Mouse (Mus musculus) CH12.LX (cell line): ENCODE measurements at regions not wholly inside any gene's neighbourhood (a gene's known extent, or its start where the extent isn't known, plus 50 kb on each side); places are given as distances from the start of the nearest gene placed in this dataset.

Experiments used
- DNase-seq: peaks from one replicate; pipeline ENCODE4 v3.0.0-alpha.2; 2013; ENCODE audit errors: extremely low read depth
- H3K27ac ChIP-seq: 2 replicates; pipeline ENCODE4 v1.5.1; 2012; ENCODE audit warnings: low read depth, mild to moderate bottlenecking, control low read depth, moderate library complexity; ENCODE audit not compliant: insufficient read depth
- H3K27me3 ChIP-seq: replicated peaks from 2 replicates; pipeline ENCODE3; 2012; ENCODE audit warnings: inconsistent platforms
- H3K36me3 ChIP-seq, 2 experiments: replicated peaks in 1 of 2; 2 replicates each; pipeline versions ENCODE3 to v1.6.1; 2012; ENCODE audit warnings: inconsistent platforms in 1 of 2, low read length in 1 of 2, mild to moderate bottlenecking in 1 of 2, mixed read lengths in 1 of 2, moderate library complexity in 1 of 2; ENCODE audit not compliant: control insufficient read depth in 1 of 2, insufficient read depth in 1 of 2
- H3K4me1 ChIP-seq, 2 experiments: 2 replicates each; pipeline ENCODE4 v1.6.1; 2012; ENCODE audit warnings: inconsistent platforms in 1 of 2, moderate library complexity in 1 of 2; ENCODE audit not compliant: insufficient read depth in 2 of 2, control insufficient read depth in 1 of 2
- H3K4me2 ChIP-seq: 2 replicates; pipeline ENCODE4 v1.6.1; 2012; ENCODE audit warnings: low read depth, mild to moderate bottlenecking, control low read depth; ENCODE audit not compliant: poor library complexity, insufficient read depth, severe bottlenecking
- H3K4me3 ChIP-seq, 3 experiments: fragments of 150-350 bp in 1 of 3; sonication (generic) in 1 of 3; replicated peaks in 1 of 3; 2 replicates each; pipeline versions ENCODE3 to v1.5.1; 2011 to 2012; ENCODE audit warnings: low read depth in 2 of 3, low read length in 2 of 3, mild to moderate bottlenecking in 2 of 3, moderate library complexity in 2 of 3, control low read depth in 1 of 3, improper control_type of control experiment in 1 of 3, inconsistent platforms in 1 of 3, mixed read lengths in 1 of 3; ENCODE audit not compliant: poor library complexity in 1 of 3
- H3K79me2 ChIP-seq: replicated peaks from 2 replicates; pipeline ENCODE4 v1.6.1; 2012; ENCODE audit warnings: mild to moderate bottlenecking, moderate library complexity; ENCODE audit not compliant: control insufficient read depth, poor library complexity, insufficient read depth, severe bottlenecking; ENCODE audit errors: extremely low read depth
- H3K9ac ChIP-seq: 2 replicates; pipeline ENCODE4 v1.6.1; 2012; ENCODE audit warnings: low read depth, mild to moderate bottlenecking, control low read depth, moderate library complexity; ENCODE audit not compliant: insufficient read depth
- H3K9me3 ChIP-seq: replicated peaks from 2 replicates; pipeline ENCODE3; 2012; ENCODE audit warnings: low read length, inconsistent platforms, mixed read lengths
- BHLHE40 ChIP-seq: IDR thresholded peaks from 2 replicates; pipeline ENCODE4 v1.6.1; 2011; ENCODE audit warnings: mild to moderate bottlenecking, low read depth, low read length, improper control_type of control experiment
- CHD1 ChIP-seq: IDR thresholded peaks from 2 replicates; pipeline ENCODE4 v1.6.1; 2012; ENCODE audit warnings: low read depth, low read length, improper control_type of control experiment, inconsistent platforms
- CHD2 ChIP-seq: IDR thresholded peaks from 2 replicates; pipeline ENCODE4 v1.6.1; 2011; ENCODE audit warnings: low read length, improper control_type of control experiment
- CTCF ChIP-seq, 2 experiments: IDR thresholded peaks in 1 of 2; conservative IDR thresholded peaks in 1 of 2; 2 replicates each; pipeline ENCODE4 v1.5.1; 2011 to 2012; ENCODE audit warnings: low read depth in 2 of 2, low read length in 2 of 2, improper control_type of control experiment in 1 of 2, inconsistent platforms in 1 of 2, mild to moderate bottlenecking in 1 of 2, moderate library complexity in 1 of 2
- E2F4 ChIP-seq: IDR thresholded peaks from 2 replicates; pipeline ENCODE4 v1.6.1; 2011; ENCODE audit warnings: low read depth, low read length, improper control_type of control experiment; ENCODE audit not compliant: insufficient replicate concordance
- ELF1 ChIP-seq: IDR thresholded peaks from 2 replicates; pipeline ENCODE4 v1.6.1; 2014; ENCODE audit warnings: low read depth, mild to moderate bottlenecking, inconsistent platforms, low read length, improper control_type of control experiment
- EP300 ChIP-seq: IDR thresholded peaks from 2 replicates; pipeline ENCODE4 v1.6.1; 2011; ENCODE audit warnings: low read length, improper control_type of control experiment
- ETS1 ChIP-seq: conservative IDR thresholded peaks from 2 replicates; pipeline ENCODE4 v1.6.1; 2012; ENCODE audit warnings: low read depth, mild to moderate bottlenecking, inconsistent platforms, low read length, improper control_type of control experiment, moderate library complexity
- GABPA ChIP-seq: IDR thresholded peaks from 2 replicates; pipeline ENCODE4 v1.6.1; 2012; ENCODE audit warnings: low read depth, low read length, improper control_type of control experiment, inconsistent platforms; ENCODE audit not compliant: insufficient replicate concordance
- HCFC1 ChIP-seq: IDR thresholded peaks from 2 replicates; pipeline ENCODE4 v1.6.1; 2012; ENCODE audit warnings: low read depth, mild to moderate bottlenecking, inconsistent platforms, low read length, improper control_type of control experiment
- IRF4 ChIP-seq: IDR thresholded peaks from 2 replicates; pipeline ENCODE4 v1.6.1; 2014; ENCODE audit warnings: low read depth, mild to moderate bottlenecking, inconsistent platforms, low read length, improper control_type of control experiment
- JUN ChIP-seq: IDR thresholded peaks from 2 replicates; pipeline ENCODE4 v1.6.1; 2011; ENCODE audit warnings: low read depth, mild to moderate bottlenecking, low read length, improper control_type of control experiment, moderate library complexity; ENCODE audit not compliant: insufficient read depth
- KAT2A ChIP-seq: IDR thresholded peaks from 2 replicates; pipeline ENCODE4 v1.6.1; 2012; ENCODE audit warnings: low read length, improper control_type of control experiment, inconsistent platforms; ENCODE audit not compliant: insufficient replicate concordance
- MAFK ChIP-seq: IDR thresholded peaks from 2 replicates; pipeline ENCODE4 v1.6.1; 2011; ENCODE audit warnings: low read length, improper control_type of control experiment; ENCODE audit not compliant: insufficient replicate concordance
- MAX ChIP-seq: IDR thresholded peaks from 2 replicates; pipeline ENCODE4 v1.6.1; 2011; ENCODE audit warnings: low read length, improper control_type of control experiment
- MAZ ChIP-seq: IDR thresholded peaks from 2 replicates; pipeline ENCODE4 v1.6.1; 2012; ENCODE audit warnings: low read depth, mild to moderate bottlenecking, inconsistent platforms, low read length, improper control_type of control experiment, moderate library complexity
- MEF2A ChIP-seq: IDR thresholded peaks from 2 replicates; pipeline ENCODE4 v1.6.1; 2014; ENCODE audit warnings: low read depth, mild to moderate bottlenecking, inconsistent platforms, low read length, improper control_type of control experiment, borderline replicate concordance
- MXI1 ChIP-seq: IDR thresholded peaks from 2 replicates; pipeline ENCODE4 v1.6.1; 2011; ENCODE audit warnings: mild to moderate bottlenecking, low read depth, low read length, improper control_type of control experiment
- MYC ChIP-seq: IDR thresholded peaks from 2 replicates; pipeline ENCODE4 v1.6.1; 2011; ENCODE audit warnings: low read depth, mild to moderate bottlenecking, improper control_type of control experiment, low read length
- NELFE ChIP-seq: IDR thresholded peaks from 2 replicates; pipeline ENCODE4 v1.6.1; 2011; ENCODE audit warnings: low read depth, low read length, improper control_type of control experiment
- NRF1 ChIP-seq: IDR thresholded peaks from 2 replicates; pipeline ENCODE4 v1.6.1; 2014; ENCODE audit warnings: low read depth, mild to moderate bottlenecking, inconsistent platforms, low read length, improper control_type of control experiment, moderate library complexity
- PAX5 ChIP-seq: IDR thresholded peaks from 2 replicates; pipeline ENCODE4 v1.6.1; 2012; ENCODE audit warnings: low read length, inconsistent platforms, mixed read lengths
- POLR2A ChIP-seq: IDR thresholded peaks from 2 replicates; pipeline ENCODE4 v1.6.1; 2011; ENCODE audit warnings: low read depth, mild to moderate bottlenecking, improper control_type of control experiment, low read length
- POLR2AphosphoS2 ChIP-seq: IDR thresholded peaks from 2 replicates; pipeline ENCODE4 v1.6.1; 2011; ENCODE audit warnings: low read depth, low read length, improper control_type of control experiment
- RAD21 ChIP-seq: IDR thresholded peaks from 2 replicates; pipeline ENCODE4 v1.6.1; 2011; ENCODE audit warnings: low read depth, mild to moderate bottlenecking, low read length, improper control_type of control experiment, moderate library complexity
- RCOR1 ChIP-seq: conservative IDR thresholded peaks from 2 replicates; pipeline ENCODE4 v1.6.1; 2012; ENCODE audit warnings: low read depth, mild to moderate bottlenecking, inconsistent platforms, low read length, improper control_type of control experiment
- SMC3 ChIP-seq: IDR thresholded peaks from 2 replicates; pipeline ENCODE4 v1.6.1; 2011; ENCODE audit warnings: low read depth, low read length, improper control_type of control experiment
- TBP ChIP-seq: conservative IDR thresholded peaks from 2 replicates; pipeline ENCODE4 v1.6.1; 2011; ENCODE audit warnings: low read depth, low read length, improper control_type of control experiment
- TCF12 ChIP-seq: IDR thresholded peaks from 2 replicates; pipeline ENCODE4 v1.6.1; 2014; ENCODE audit warnings: low read depth, mild to moderate bottlenecking, inconsistent platforms, low read length, improper control_type of control experiment
- USF1 ChIP-seq: IDR thresholded peaks from 2 replicates; pipeline ENCODE4 v1.6.1; 2014; ENCODE audit warnings: low read depth, mild to moderate bottlenecking, inconsistent platforms, low read length, improper control_type of control experiment
- ZC3H11A ChIP-seq: IDR thresholded peaks from 2 replicates; pipeline ENCODE4 v1.6.1; 2012; ENCODE audit warnings: low read depth, mild to moderate bottlenecking, inconsistent platforms, low read length, improper control_type of control experiment
- ZKSCAN1 ChIP-seq: IDR thresholded peaks from 2 replicates; pipeline ENCODE4 v1.6.1; 2012; ENCODE audit warnings: low read depth, inconsistent platforms, low read length, improper control_type of control experiment, borderline replicate concordance
- ZMIZ1 ChIP-seq: IDR thresholded peaks from 2 replicates; pipeline ENCODE4 v1.6.1; 2012; ENCODE audit warnings: low read depth, mild to moderate bottlenecking, inconsistent platforms, low read length, improper control_type of control experiment
- ZNF384 ChIP-seq: IDR thresholded peaks from 2 replicates; pipeline ENCODE4 v1.6.1; 2012; ENCODE audit warnings: low read depth, low read length, improper control_type of control experiment, inconsistent platforms
- dilution Hi-C: fragments of 300-500 bp; cut with MboI; formaldehyde crosslinking; loops from 2 replicates; pipeline ENCODE4 v1.14.3; 2020; ENCODE audit warnings: low sequenced_read_pairs; ENCODE audit not compliant: extremely low pct_unique_long_range_greater_than_20kb, extremely low pct_ligation_motif_present
- in situ Hi-C: fragments of 300-500 bp; cut with MboI; formaldehyde crosslinking; loops from 3 replicates; pipeline ENCODE4 v1.14.3; 2019; ENCODE audit warnings: low sequenced_read_pairs, low pct_ligation_motif_present, low pct_unique_long_range_greater_than_20kb, mixed read lengths

GRCm38 (mm10) chr15:36374732-36375548, 632.6 kb downstream of the Zfp706 start:
- no peak overlapping the region for H3K27ac ChIP-seq
- H3K9me3 ChIP-seq, result peaks cover 4% of the 10 kb centered on the region
- peak overlapping the region; percentile 52 for H3K4me2 ChIP-seq
- H3K27me3 ChIP-seq, result no peaks in the 10 kb centered on the region
- H3K36me3 ChIP-seq, result no peaks in the 10 kb centered on the region
- dilution Hi-C loops (no loop called here), in situ Hi-C loops (no loop called here)
- peak overlapping the region; percentile 22 for H3K9ac ChIP-seq
- DNase-seq, result peak; percentile 76
- peaks cover 24 to 53% of the 10 kb centered on the region in 2 experiments for H3K4me1 ChIP-seq
- H3K79me2 ChIP-seq, result no peaks in the 10 kb centered on the region
- TF ChIP-seq MXI1, result peak; percentile 33; the same call in 1 of the 2 replicates
- no peak for TF ChIP-seq ZC3H11A
- no peak for TF ChIP-seq USF1
- TF ChIP-seq POLR2A, result peak; percentile 37; the same call in 1 of the 2 replicates
- no peak; the same call in 1 of the 2 replicates for TF ChIP-seq TCF12
- 0 out of 2 replicates have a peak, but pooled peaks have one; percentile 46 for TF ChIP-seq TBP
- TF ChIP-seq HCFC1, result no peak
- peak; percentile 52 for TF ChIP-seq ETS1
- TF ChIP-seq NELFE, result no peak
- TF ChIP-seq NRF1, result no peak
- TF ChIP-seq MYC, result no peak
- peak; percentile 68 for TF ChIP-seq BHLHE40
- TF ChIP-seq MAFK, result no peak
- no peak for TF ChIP-seq ZKSCAN1
- TF ChIP-seq ZNF384, result no peak
- no peak for TF ChIP-seq GABPA
- TF ChIP-seq MAX, result no peak
- no peak; the same call in 1 of the 2 replicates for TF ChIP-seq ZMIZ1
- TF ChIP-seq RCOR1, result no peak
- TF ChIP-seq KAT2A, result no peak
- TF ChIP-seq JUN, result peak; percentile 1; the same call in 1 of the 2 replicates
- TF ChIP-seq CTCF (conservative IDR thresholded peaks at IDR 0.05 in 1 of 2, IDR thresholded peaks at IDR 0.05 in 1 of 2; ENCODE audit: low read depth in 2 of 2, low read length in 2 of 2), result no peak
- TF ChIP-seq EP300, result no peak
- no peak for TF ChIP-seq SMC3
- TF ChIP-seq CHD2, result no peak
- no peak for TF ChIP-seq MAZ
- TF ChIP-seq ELF1, result peak; percentile 61; the same call in 1 of the 2 replicates
- TF ChIP-seq E2F4, result no peak
- TF ChIP-seq CHD1, result no peak
- peak; percentile 85; the same call in 1 of the 2 replicates for TF ChIP-seq MEF2A
- no peak for TF ChIP-seq POLR2AphosphoS2
- TF ChIP-seq IRF4, result no peak
- no peak for TF ChIP-seq PAX5
- TF ChIP-seq RAD21, result no peak; the same call in 1 of the 2 replicates
- H3K4me3 ChIP-seq, result peak overlapping the region; percentile 42 to 56 (median 46)
